Mouse (Mus musculus) erythroblast, embryonic 14.5 days (primary cell): ENCODE measurements at regions not wholly inside any gene's neighbourhood (a gene's known extent, or its start where the extent isn't known, plus 50 kb on each side); places are given as distances from the start of the nearest gene placed in this dataset.
"Not testable (repeated sequence)": the region's sequence is repeated elsewhere in the genome, so short reads cannot be mapped to it uniquely, and the experiment has no call there.

Experiments used
- H3K27me3 ChIP-seq: 2 replicates; pipeline ENCODE4 v1.6.1; 2012; ENCODE audit warnings: inconsistent platforms; ENCODE audit not compliant: control insufficient read depth
- H3K36me3 ChIP-seq: 2 replicates; pipeline ENCODE4 v1.6.1; 2012; ENCODE audit warnings: mild to moderate bottlenecking, inconsistent platforms; ENCODE audit not compliant: control insufficient read depth
- H3K4me1 ChIP-seq: 2 replicates; pipeline ENCODE4 v1.6.1; 2012; ENCODE audit warnings: inconsistent platforms; ENCODE audit not compliant: control insufficient read depth
- H3K4me3 ChIP-seq: replicated peaks from 2 replicates; pipeline ENCODE3; 2012; ENCODE audit warnings: moderate library complexity, mild to moderate bottlenecking, inconsistent platforms
- H3K9me3 ChIP-seq: 2 replicates; pipeline ENCODE4 v1.6.1; 2012; ENCODE audit warnings: low read length, inconsistent platforms, mixed read lengths; ENCODE audit not compliant: control insufficient read depth
- GATA1 ChIP-seq: IDR thresholded peaks from 2 replicates; pipeline ENCODE4 v1.6.1; 2012; ENCODE audit warnings: low read length, inconsistent platforms, mixed read lengths
- TAL1 ChIP-seq: IDR thresholded peaks from 3 replicates; pipeline ENCODE4 v1.6.1; 2012; ENCODE audit warnings: low read length, inconsistent platforms, mixed read lengths

DNA sequence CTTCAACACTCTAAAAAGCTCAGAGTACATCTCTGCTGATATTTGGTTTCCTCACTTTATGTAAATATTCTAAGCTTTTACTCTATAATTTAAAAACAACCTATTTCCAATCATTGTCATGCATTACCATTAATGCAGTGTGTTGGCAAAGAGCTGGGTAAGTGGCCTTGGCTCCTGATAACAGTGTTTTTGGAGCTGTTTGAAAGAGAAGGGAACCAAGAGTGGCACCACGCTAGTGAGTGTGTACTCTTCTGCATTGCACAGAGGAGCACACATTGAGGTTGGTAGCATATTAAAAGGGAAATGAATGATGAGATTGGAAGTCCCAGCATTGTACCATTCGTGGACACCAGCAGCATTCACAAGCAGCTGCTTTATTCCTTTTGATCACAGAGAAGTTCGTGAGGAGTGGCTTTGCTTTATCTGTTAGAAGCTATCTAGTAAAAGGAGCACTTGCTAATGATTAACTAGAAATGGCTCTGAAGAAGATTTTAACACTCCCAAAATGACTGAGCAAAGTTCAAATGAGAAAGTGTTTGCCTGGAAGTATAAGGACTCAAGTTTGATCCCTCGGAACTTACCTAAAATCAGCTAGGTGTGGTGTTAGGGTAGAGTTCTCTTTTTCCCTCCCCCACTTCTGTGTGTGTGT, 284.3 kb upstream of the Tbl1xr1 start:
- Histone ChIP-seq H3K27me3 (no peaks in the 10 kb centered on the region), H3K9me3 (no peaks in the 10 kb centered on the region), H3K4me1 (no peaks in the 10 kb centered on the region), H3K36me3 (no peaks in the 10 kb centered on the region), H3K4me3 (no peak overlapping the region)
- TF ChIP-seq GATA1 (no peak), TAL1 (no peak)

DNA sequence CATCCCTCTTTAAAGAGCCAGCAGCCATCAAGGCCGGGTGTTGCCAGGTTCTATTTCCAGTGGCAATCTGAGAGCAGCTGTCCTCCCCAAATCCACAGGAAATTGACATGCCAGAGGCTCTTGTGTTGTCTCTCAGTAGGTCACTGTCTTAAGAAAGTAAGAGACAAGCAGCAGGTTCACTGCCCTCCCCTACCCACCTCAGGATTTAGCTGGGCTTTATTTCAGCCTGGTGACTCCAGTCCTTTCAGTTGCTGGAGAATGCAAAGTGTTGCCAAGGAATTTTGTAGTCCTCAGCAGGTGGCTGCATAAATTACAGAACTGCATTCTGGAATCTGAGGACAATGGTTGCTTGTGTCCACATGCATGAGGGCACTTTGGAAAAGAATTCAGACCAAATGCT, 278.3 kb upstream of the Tbl1xr1 start:
- Histone ChIP-seq H3K4me1 (no peaks in the 10 kb centered on the region), H3K36me3 (no peaks in the 10 kb centered on the region), H3K4me3 (no peak overlapping the region), H3K27me3 (no peaks in the 10 kb centered on the region), H3K9me3 (no peaks in the 10 kb centered on the region)
- TF ChIP-seq GATA1 (no peak), TAL1 (no peak)

DNA sequence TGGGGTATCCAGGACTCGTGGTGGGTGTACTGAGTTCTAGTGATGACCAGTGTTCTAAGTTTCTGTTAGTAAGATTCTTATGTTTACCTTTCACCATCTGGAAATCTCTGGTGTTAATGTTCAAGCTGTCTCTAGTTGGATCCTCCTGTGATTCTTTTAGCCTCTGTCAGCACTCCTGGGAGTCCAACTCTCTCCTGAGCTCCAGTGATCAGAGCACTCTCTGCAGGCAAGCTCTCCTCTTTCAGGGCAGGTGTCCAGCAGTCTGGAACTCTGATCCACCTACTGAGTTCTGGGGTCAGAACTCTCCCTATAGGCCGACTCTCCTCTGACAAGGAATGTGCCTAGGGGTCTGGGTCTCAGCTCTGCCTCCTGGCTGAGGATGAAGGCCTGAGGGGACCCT, 272.6 kb upstream of the Tbl1xr1 start:
- H3K9me3 ChIP-seq, H3K36me3 ChIP-seq, H3K27me3 ChIP-seq, H3K4me3 ChIP-seq, H3K4me1 ChIP-seq: not testable (repeated sequence)

DNA sequence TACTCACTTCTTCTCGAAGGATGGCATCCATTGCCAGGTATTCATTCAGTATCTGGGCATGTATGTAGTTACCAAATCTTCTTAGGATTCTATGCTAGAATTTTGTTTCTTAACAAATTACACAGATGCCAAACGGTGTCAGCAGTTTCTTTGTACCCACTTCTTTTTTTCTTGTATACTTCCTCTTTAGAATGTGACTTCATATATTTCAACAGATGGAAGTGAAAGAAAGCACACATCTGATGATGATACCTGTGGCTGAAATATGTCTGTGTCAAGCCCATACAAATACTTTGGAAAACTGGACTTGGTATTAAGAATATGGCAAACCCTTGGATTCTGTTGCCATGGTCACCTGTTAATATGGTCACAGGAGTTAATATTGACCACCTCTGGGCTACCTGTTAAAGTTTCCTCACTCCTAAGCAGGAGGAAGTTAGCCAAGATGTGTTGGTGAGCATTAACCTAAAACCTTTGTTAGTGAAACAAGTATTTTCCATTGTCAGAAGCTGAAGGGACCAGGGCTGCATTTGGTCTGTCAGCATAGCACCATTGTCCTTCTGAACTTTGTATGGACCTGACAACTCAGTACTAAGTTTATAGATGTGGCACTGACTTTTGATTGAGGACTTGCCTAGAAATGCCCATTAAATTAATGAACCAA, 269.8 kb upstream of the Tbl1xr1 start:
- Histone ChIP-seq H3K27me3 (no peaks in the 10 kb centered on the region), H3K9me3 (no peaks in the 10 kb centered on the region), H3K36me3 (no peaks in the 10 kb centered on the region), H3K4me3 (no peak overlapping the region), H3K4me1 (no peaks in the 10 kb centered on the region)
- TF ChIP-seq GATA1, result no peak
- TF ChIP-seq TAL1, result no peak

DNA sequence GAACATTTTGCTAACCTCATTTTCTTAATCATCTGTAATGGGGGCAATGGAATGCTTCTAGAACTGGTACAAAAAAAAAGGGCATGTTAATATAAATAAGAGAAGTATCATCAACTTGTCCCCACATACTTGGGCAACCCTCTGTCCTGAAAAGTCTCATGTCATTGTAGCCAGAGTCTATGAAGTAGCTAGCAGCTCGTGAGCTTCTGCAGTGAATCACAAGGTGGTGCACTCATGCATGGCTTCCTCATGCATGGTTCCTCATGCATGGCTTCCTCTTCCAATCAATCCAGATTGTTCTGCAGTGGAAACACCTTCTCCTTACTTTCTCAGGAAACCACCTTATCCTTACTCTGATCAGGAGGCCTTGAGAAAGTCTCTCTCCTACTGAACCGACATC, 267.9 kb upstream of the Tbl1xr1 start:
- Histone ChIP-seq H3K36me3 (no peaks in the 10 kb centered on the region), H3K4me1 (no peaks in the 10 kb centered on the region), H3K27me3 (no peaks in the 10 kb centered on the region), H3K4me3 (no peak overlapping the region), H3K9me3 (no peaks in the 10 kb centered on the region)
- TF ChIP-seq GATA1 (no peak), TAL1 (no peak)

DNA sequence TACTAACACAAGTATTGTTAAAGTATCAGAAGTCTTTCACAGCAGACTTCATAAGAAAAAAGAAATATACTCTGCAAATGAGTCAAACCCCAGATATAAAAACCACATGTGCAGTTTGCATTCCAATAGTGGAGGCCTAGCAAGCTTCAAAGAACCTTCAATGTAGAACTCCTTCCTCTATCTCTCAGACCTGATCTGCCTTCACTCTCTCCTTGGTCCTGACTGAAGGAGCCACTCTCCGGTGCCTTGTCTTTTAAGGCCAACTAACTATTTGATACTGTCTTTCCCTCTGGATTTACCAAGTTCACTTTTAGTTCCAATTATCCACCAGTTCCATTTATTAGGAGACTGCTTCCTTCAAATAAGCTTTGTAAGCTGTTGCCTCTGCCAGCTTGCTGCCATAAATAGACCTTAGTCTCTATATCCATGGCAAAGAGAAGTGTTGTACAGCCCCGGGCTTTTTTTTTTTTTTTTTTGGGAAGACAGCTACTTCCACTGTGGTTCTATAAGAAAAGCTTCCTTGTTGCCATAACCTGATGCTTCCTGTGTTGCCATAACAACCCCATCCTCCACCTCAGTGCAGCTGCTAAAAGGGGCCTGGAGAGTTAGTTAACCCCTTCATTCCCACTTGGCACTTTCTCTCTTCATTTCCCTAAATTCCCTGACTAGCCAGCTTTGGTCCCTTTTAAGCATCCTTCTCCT, 266.5 kb upstream of the Tbl1xr1 start:
- TF ChIP-seq GATA1, result no peak
- no peak for TF ChIP-seq TAL1
- no peaks in the 10 kb centered on the region for H3K4me1 ChIP-seq
- H3K4me3 ChIP-seq, result no peak overlapping the region
- H3K36me3 ChIP-seq, result no peaks in the 10 kb centered on the region
- H3K9me3 ChIP-seq, result no peaks in the 10 kb centered on the region
- H3K27me3 ChIP-seq, result no peaks in the 10 kb centered on the region

DNA sequence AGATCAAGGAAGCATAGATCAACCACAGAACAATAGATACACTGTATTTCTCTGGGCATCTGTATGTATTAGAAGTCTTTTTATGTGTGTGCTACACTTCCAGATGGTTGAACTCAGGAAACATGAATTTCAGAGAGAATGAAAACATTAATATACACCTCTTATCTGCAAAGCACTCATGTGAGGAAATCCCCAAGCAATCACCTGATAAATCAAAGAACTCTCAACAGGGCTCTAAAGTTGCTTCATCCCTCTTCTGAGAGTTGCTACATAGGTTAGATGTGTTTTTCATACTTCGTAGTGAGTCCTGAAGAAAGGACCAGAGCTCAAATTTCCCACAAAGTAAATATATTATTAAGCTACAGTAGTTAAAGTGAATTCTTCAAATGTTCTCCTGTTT, 263.1 kb upstream of the Tbl1xr1 start:
- TF ChIP-seq TAL1, result no peak
- TF ChIP-seq GATA1, result no peak
- no peaks in the 10 kb centered on the region for H3K4me1 ChIP-seq
- no peaks in the 10 kb centered on the region for H3K36me3 ChIP-seq
- H3K27me3 ChIP-seq, result no peaks in the 10 kb centered on the region
- no peaks in the 10 kb centered on the region for H3K9me3 ChIP-seq
- no peak overlapping the region for H3K4me3 ChIP-seq

DNA sequence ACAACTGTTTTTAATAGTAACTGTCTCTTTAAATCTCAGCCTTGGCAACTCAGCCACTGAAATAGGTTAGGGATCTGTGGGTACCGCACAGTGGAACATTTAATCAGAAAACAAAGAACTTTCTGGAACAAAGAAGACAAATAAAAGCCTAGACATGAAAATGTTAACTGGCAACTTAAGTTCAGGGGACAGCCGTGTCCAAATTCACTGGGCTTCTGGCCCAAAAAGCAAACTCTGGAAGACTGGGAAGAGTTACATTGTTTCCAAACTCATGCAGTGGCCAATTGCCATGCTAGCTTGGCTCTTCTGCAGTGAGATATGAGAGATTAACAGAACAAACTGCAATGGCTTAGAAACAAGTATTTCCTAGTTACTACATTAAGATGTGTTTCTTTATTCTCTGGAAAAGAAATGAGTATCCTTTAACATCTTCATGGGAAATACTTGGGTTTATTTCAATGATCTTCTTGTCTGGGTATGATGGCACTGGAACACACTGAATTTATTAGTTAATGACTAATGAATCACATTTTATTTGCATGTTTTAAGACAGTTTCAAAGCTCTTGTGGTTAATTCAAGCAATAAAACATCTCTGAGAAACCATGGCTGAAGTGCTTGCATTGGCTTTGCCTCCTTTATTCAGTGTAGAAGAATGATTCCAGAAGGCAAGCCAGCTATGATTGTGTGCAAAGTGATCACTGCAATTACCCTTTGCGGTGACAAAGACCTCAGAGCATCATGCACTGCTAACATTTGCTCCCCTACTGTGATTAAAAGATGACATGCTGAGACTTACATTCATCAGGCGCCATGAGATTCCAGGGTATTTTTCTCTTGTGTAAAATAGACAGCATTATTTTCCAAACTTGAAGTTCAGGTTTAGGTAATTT, 259.2 kb upstream of the Tbl1xr1 start:
- Histone ChIP-seq H3K4me1 (no peaks in the 10 kb centered on the region), H3K27me3 (no peaks in the 10 kb centered on the region), H3K9me3 (no peaks in the 10 kb centered on the region), H3K36me3 (no peaks in the 10 kb centered on the region), H3K4me3 (no peak overlapping the region)
- TF ChIP-seq TAL1, result no peak
- TF ChIP-seq GATA1, result no peak

DNA sequence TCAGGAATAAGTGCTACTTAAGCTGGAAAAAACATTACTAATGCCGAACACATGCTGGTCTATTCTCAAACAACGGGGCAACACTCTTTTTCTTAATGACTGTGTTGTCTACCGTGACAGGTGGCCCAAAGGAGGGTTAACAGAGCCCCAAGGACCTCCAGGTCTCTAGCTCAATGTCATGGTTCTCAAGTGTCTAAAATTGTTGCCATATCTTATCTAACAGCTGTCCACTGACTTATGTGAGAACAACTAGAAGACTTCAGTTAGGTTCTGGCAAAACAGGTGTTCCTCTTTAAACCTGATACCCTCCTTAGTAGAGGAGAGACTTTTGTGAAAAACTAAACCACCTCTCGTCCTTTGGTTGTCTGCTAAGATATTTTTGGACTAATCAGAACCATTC, 257.4 kb upstream of the Tbl1xr1 start:
- Histone ChIP-seq H3K36me3 (no peaks in the 10 kb centered on the region), H3K27me3 (no peaks in the 10 kb centered on the region), H3K4me3 (no peak overlapping the region), H3K9me3 (no peaks in the 10 kb centered on the region), H3K4me1 (no peaks in the 10 kb centered on the region)
- TF ChIP-seq TAL1, result no peak
- TF ChIP-seq GATA1, result no peak
